Comparison of ENCODE assay signal across 32 mouse cellular contexts in the genomic region with DNA sequence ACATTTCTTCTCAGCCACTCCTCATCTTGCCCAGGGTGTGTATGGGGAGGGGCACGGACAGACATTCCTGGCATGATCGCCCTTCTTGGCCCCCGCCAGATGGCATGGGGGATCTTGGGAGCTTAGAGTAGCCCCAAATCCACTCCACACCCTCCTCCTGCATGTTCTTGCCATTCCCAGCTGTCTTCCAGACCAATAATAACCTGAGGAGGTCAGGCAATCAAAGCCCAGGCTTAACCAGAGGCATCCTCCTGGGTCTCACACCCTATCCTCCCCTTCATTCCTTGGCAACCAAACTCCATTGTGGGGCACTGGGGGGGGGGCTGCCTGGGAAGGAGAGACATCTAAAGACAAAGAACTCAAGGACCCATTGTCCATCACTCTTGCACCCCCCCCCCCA. TPM values are rescaled to one million over a fixed set of nuclear protein-coding genes. Genes with fewer than 3 reads are reported as not detected.
DNase-seq lines count a peak whose midpoint lies in the region; ATAC-seq and TF ChIP-seq lines count a peak whose summit lies in the region.
"Had no signal": no experiment of that assay in that cellular context is flagged by ENCODE, and none has a peak within 500 bp of the region (broad histone marks: within the 10 kb centered on the region; RNA-seq: fewer than 3 reads in every experiment).

No protein-coding gene starts in this region.

- no peak overlapping the region for H3K4me3 ChIP-seq in heart, embryonic 10.5 days
- H3K4me3 ChIP-seq in heart, embryonic 12.5 days, result no peak overlapping the region
- no peak overlapping the region for H3K4me3 ChIP-seq in midbrain, embryonic 11.5 days (ENCODE audit: low read depth, low read length)
- H3K4me3 ChIP-seq in midbrain, embryonic 15.5 days, result no peak overlapping the region
- H3K4me3 ChIP-seq in limb, embryonic 13.5 days, result no peak overlapping the region
- no peak overlapping the region for H3K4me3 ChIP-seq in myocyte
- no peak overlapping the region for H3K4me3 ChIP-seq in forebrain, embryonic 12.5 days (replicated peaks)
- H3K4me3 ChIP-seq: erythroblast, embryonic 14.5 days; forebrain, embryonic 13.5 days; heart, embryonic 15.5 days; hindbrain, embryonic 10.5 days; hindbrain, embryonic 13.5 days had no signal

- no peaks in the 10 kb centered on the region for H3K4me1 ChIP-seq in heart, embryonic 10.5 days
- H3K4me1 ChIP-seq in heart, embryonic 12.5 days (replicated peaks), result no peaks in the 10 kb centered on the region
- no peaks in the 10 kb centered on the region for H3K4me1 ChIP-seq in midbrain, embryonic 11.5 days (ENCODE audit: control insufficient read depth, insufficient read depth, low read length)
- no peaks in the 10 kb centered on the region for H3K4me1 ChIP-seq in midbrain, embryonic 15.5 days
- no peaks in the 10 kb centered on the region; the same call in 1 of the 2 replicates for H3K4me1 ChIP-seq in limb, embryonic 13.5 days
- peaks cover 6% of the 10 kb centered on the region; the same call in 1 of the 2 replicates for H3K4me1 ChIP-seq in forebrain, embryonic 12.5 days
- H3K4me1 ChIP-seq: forebrain, embryonic 13.5 days; heart, embryonic 15.5 days; hindbrain, embryonic 13.5 days had no signal

- H3K36me3 ChIP-seq in heart, embryonic 10.5 days, result no peaks in the 10 kb centered on the region
- no peaks in the 10 kb centered on the region for H3K36me3 ChIP-seq in heart, embryonic 12.5 days
- H3K36me3 ChIP-seq in midbrain, embryonic 11.5 days (ENCODE audit: control insufficient read depth, insufficient read depth, low read length), result no peaks in the 10 kb centered on the region
- H3K36me3 ChIP-seq in midbrain, embryonic 15.5 days (replicated peaks), result no peaks in the 10 kb centered on the region
- no peaks in the 10 kb centered on the region for H3K36me3 ChIP-seq in limb, embryonic 13.5 days
- H3K36me3 ChIP-seq in myocyte (ENCODE audit: control insufficient read depth, insufficient read depth), result no peaks in the 10 kb centered on the region
- H3K36me3 ChIP-seq in forebrain, embryonic 12.5 days (replicated peaks), result no peaks in the 10 kb centered on the region
- H3K36me3 ChIP-seq: heart, embryonic 15.5 days; hindbrain, embryonic 10.5 days; hindbrain, embryonic 13.5 days had no signal

- no peak overlapping the region for H3K9ac ChIP-seq in heart, embryonic 12.5 days
- H3K9ac ChIP-seq in midbrain, embryonic 11.5 days (ENCODE audit: low read length), result no peak overlapping the region
- H3K9ac ChIP-seq in midbrain, embryonic 15.5 days, result no peak overlapping the region
- no peak overlapping the region for H3K9ac ChIP-seq in limb, embryonic 13.5 days
- H3K9ac ChIP-seq in forebrain, embryonic 12.5 days, result no peak overlapping the region
- H3K9ac ChIP-seq: forebrain, embryonic 13.5 days; heart, embryonic 15.5 days; hindbrain, embryonic 13.5 days had no signal

- no peak for TF ChIP-seq POLR2A in myocyte (IDR thresholded peaks at IDR 0.05; ENCODE audit: insufficient read length, low read depth)

- H3K27ac ChIP-seq in heart, embryonic 10.5 days, result 0 out of 2 replicates have a peak overlapping the region, but pooled peaks have one; percentile 4
- H3K27ac ChIP-seq in heart, embryonic 12.5 days (ENCODE audit: poor library complexity, severe bottlenecking), result no peak overlapping the region
- no peak overlapping the region for H3K27ac ChIP-seq in midbrain, embryonic 11.5 days (ENCODE audit: low read depth, low read length)
- no peak overlapping the region for H3K27ac ChIP-seq in midbrain, embryonic 15.5 days
- no peak overlapping the region for H3K27ac ChIP-seq in limb, embryonic 13.5 days
- H3K27ac ChIP-seq in forebrain, embryonic 12.5 days, result no peak overlapping the region
- H3K27ac ChIP-seq: forebrain, embryonic 13.5 days; heart, embryonic 15.5 days; hindbrain, embryonic 10.5 days; hindbrain, embryonic 13.5 days had no signal

- no peak overlapping the region for H3ac ChIP-seq in myocyte (ENCODE audit: control insufficient read depth, insufficient read length)

- ATAC-seq in heart, embryonic 12.5 days (ENCODE audit: insufficient number of reproducible peaks, low FRiP score), result no peak
- ATAC-seq in midbrain, embryonic 11.5 days (ENCODE audit: low FRiP score), result no peak
- ATAC-seq in midbrain, embryonic 15.5 days (replicated peaks), result no peak
- ATAC-seq in limb, embryonic 13.5 days (ENCODE audit: low FRiP score, low read depth), result peak; percentile 73
- no peak for ATAC-seq in forebrain, embryonic 12.5 days (ENCODE audit: low FRiP score)
- ATAC-seq: activated CD4-positive, CD25-positive, alpha-beta regulatory T cell, adult 4 months; CD4-positive, CD25-positive, alpha-beta regulatory T cell, adult 4 months; forebrain, embryonic 13.5 days; forebrain, embryonic 16.5 days; hindbrain, embryonic 16.5 days had no signal

- H3K27me3 ChIP-seq in heart, embryonic 10.5 days (ENCODE audit: insufficient read depth, poor library complexity, severe bottlenecking), result peaks cover 5% of the 10 kb centered on the region
- 0 out of 2 replicates have a peak, but pooled peaks cover 2% of the 10 kb centered on the region for H3K27me3 ChIP-seq in heart, embryonic 12.5 days (replicated peaks)
- no peaks in the 10 kb centered on the region; the same call in 1 of the 2 replicates for H3K27me3 ChIP-seq in midbrain, embryonic 11.5 days (ENCODE audit: control insufficient read depth, insufficient read depth, low read length)
- no peaks in the 10 kb centered on the region for H3K27me3 ChIP-seq in midbrain, embryonic 15.5 days (replicated peaks)
- no peaks in the 10 kb centered on the region for H3K27me3 ChIP-seq in limb, embryonic 13.5 days
- H3K27me3 ChIP-seq in myocyte (ENCODE audit: control insufficient read depth, insufficient read depth, insufficient read length), result peaks cover 3% of the 10 kb centered on the region
- no peaks in the 10 kb centered on the region for H3K27me3 ChIP-seq in forebrain, embryonic 12.5 days
- H3K27me3 ChIP-seq: forebrain, embryonic 13.5 days; hindbrain, embryonic 13.5 days had no signal

- WGBS in heart, embryonic 10.5 days, result 86% methylated on average over 3 of the region's 3 CpGs
- WGBS in heart, embryonic 12.5 days, result 90% methylated on average over 3 of the region's 3 CpGs
- 81% methylated on average over 3 of the region's 3 CpGs for WGBS in midbrain, embryonic 11.5 days
- 86% methylated on average over 3 of the region's 3 CpGs for WGBS in midbrain, embryonic 15.5 days
- WGBS in limb, embryonic 13.5 days, result 89% methylated on average over 3 of the region's 3 CpGs
- WGBS in forebrain, embryonic 12.5 days, result 92% methylated on average over 3 of the region's 3 CpGs

- H3K4me2 ChIP-seq in heart, embryonic 12.5 days, result no peak overlapping the region
- H3K4me2 ChIP-seq in midbrain, embryonic 11.5 days, result no peak overlapping the region
- H3K4me2 ChIP-seq in midbrain, embryonic 15.5 days, result no peak overlapping the region
- H3K4me2 ChIP-seq in limb, embryonic 13.5 days (replicated peaks), result no peak overlapping the region
- H3K4me2 ChIP-seq in myocyte (ENCODE audit: low read depth), result peak overlapping the region; percentile 57
- H3K4me2 ChIP-seq in forebrain, embryonic 12.5 days, result no peak overlapping the region
- H3K4me2 ChIP-seq: forebrain, embryonic 13.5 days; heart, embryonic 15.5 days; hindbrain, embryonic 13.5 days had no signal

- DNase-seq in heart, embryonic 10.5 days (ENCODE audit: low spot score), result no peak
- peak; percentile 82 for DNase-seq in midbrain, embryonic 11.5 days (ENCODE audit: low spot score, missing footprints)
- DNase-seq in gastrocnemius, postnatal 4 days (ENCODE audit: low spot score in 2 of 2), result no peak
- DNase-seq: adrenal gland, adult 8-10 months; adrenal gland, postnatal 25 days; cerebellum, adult 11-12 months; cerebellum, adult 8-10 months; cerebellum, postnatal 36 days; embryo, embryonic 11 days; gastrocnemius, postnatal 10 days; gastrocnemius, postnatal 36 days; heart, adult 18-20 months; heart, postnatal 10 days; heart, postnatal 36 days had no signal

- H3K79me2 ChIP-seq in myocyte (ENCODE audit: control insufficient read depth, insufficient read depth), result no peaks in the 10 kb centered on the region

- no peaks in the 10 kb centered on the region for H3K9me3 ChIP-seq in heart, embryonic 10.5 days
- no peaks in the 10 kb centered on the region for H3K9me3 ChIP-seq in heart, embryonic 12.5 days (replicated peaks)
- H3K9me3 ChIP-seq in midbrain, embryonic 11.5 days (ENCODE audit: control insufficient read depth, low read length), result no peaks in the 10 kb centered on the region
- H3K9me3 ChIP-seq in midbrain, embryonic 15.5 days, result no peaks in the 10 kb centered on the region
- H3K9me3 ChIP-seq in limb, embryonic 13.5 days, result no peaks in the 10 kb centered on the region
- no peaks in the 10 kb centered on the region for H3K9me3 ChIP-seq in forebrain, embryonic 12.5 days
- H3K9me3 ChIP-seq: forebrain, embryonic 13.5 days; heart, embryonic 15.5 days; hindbrain, embryonic 10.5 days; hindbrain, embryonic 13.5 days had no signal

RNA-seq across cellular contexts. Expression of a gene that starts 21.6 kb away (rescaled TPM):
- polyA plus RNA-seq in heart, embryonic 10.5 days (2016; fragmentation: Nextera tagmentation; extraction: Ambion mirVana), result 0.87 and 1.1 TPM in 2 replicates
- polyA plus RNA-seq in heart, embryonic 12.5 days (2016; fragmentation: Nextera tagmentation; extraction: Ambion mirVana), result 1.2 and 1.3 TPM in 2 replicates
- polyA plus RNA-seq in midbrain, embryonic 11.5 days (2014; fragmentation: Nextera tagmentation; extraction: Ambion mirVana), result 1.8 and 2.2 TPM in 2 replicates
- polyA plus RNA-seq in midbrain, embryonic 15.5 days (2015; fragmentation: Nextera tagmentation; extraction: Ambion mirVana), result 1.5 and 3.3 TPM in 2 replicates
- 11.6 and 12.1 TPM in 2 replicates for polyA plus RNA-seq in limb, embryonic 13.5 days (2015; fragmentation: Nextera tagmentation; extraction: Ambion mirVana)
- 32.9 TPM for polyA plus RNA-seq in myocyte (2012; fragmentation: generic; extraction: Trizol)
- total RNA-seq in gastrocnemius, postnatal 4 days (2021), result 10 to 100 TPM in 1 of 2 experiments, 1 to 10 TPM in 1; 9.7 to 12.8 TPM
- polyA plus RNA-seq in forebrain, embryonic 12.5 days (2016; fragmentation: Nextera tagmentation; extraction: Ambion mirVana), result 1.9 and 2.5 TPM in 2 replicates
- total RNA-seq: MEL had no signal
- polyA plus RNA-seq: activated CD4-positive, CD25-positive, alpha-beta regulatory T cell, adult 4 months; erythroblast, embryonic 14.5 days had no signal

RNA-seq across cellular contexts. Expression of a gene that starts 32.8 kb away (rescaled TPM):
- 0.33 and 0.43 TPM in 2 replicates for polyA plus RNA-seq in heart, embryonic 10.5 days (2016; fragmentation: Nextera tagmentation; extraction: Ambion mirVana)
- polyA plus RNA-seq in heart, embryonic 12.5 days (2016; fragmentation: Nextera tagmentation; extraction: Ambion mirVana), result 0.39 and 0.54 TPM in 2 replicates
- polyA plus RNA-seq in midbrain, embryonic 11.5 days (2014; fragmentation: Nextera tagmentation; extraction: Ambion mirVana), result 0.12 and 0.22 TPM in 2 replicates
- polyA plus RNA-seq in midbrain, embryonic 15.5 days (2015; fragmentation: Nextera tagmentation; extraction: Ambion mirVana), result 0.13 and 0.19 TPM in 2 replicates
- 89.8 and 93.2 TPM in 2 replicates for polyA plus RNA-seq in limb, embryonic 13.5 days (2015; fragmentation: Nextera tagmentation; extraction: Ambion mirVana)
- polyA plus RNA-seq in myocyte (2012; fragmentation: generic; extraction: Trizol), result 1,516 TPM
- total RNA-seq in gastrocnemius, postnatal 4 days (2021), result 10 to 100 TPM; 64.5 to 81.3 TPM
- 0.15 and 0.34 TPM in 2 replicates for polyA plus RNA-seq in forebrain, embryonic 12.5 days (2016; fragmentation: Nextera tagmentation; extraction: Ambion mirVana)
- total RNA-seq: adrenal gland, postnatal 25 days; heart, adult 18-20 months; heart, postnatal 36 days; MEL had no signal
- polyA plus RNA-seq: activated CD4-positive, CD25-positive, alpha-beta regulatory T cell, adult 4 months; CD4-positive, CD25-positive, alpha-beta regulatory T cell, adult 4 months; erythroblast, embryonic 14.5 days; forebrain, embryonic 13.5 days; forebrain, embryonic 16.5 days; intestine, embryonic 14.5 days had no signal

RNA-seq across cellular contexts. Expression of a gene that starts 49.4 kb away (rescaled TPM):
- 1.1 and 2.0 TPM in 2 replicates for polyA plus RNA-seq in heart, embryonic 10.5 days (2016; fragmentation: Nextera tagmentation; extraction: Ambion mirVana)
- 0.32 and 0.49 TPM in 2 replicates for polyA plus RNA-seq in heart, embryonic 12.5 days (2016; fragmentation: Nextera tagmentation; extraction: Ambion mirVana)
- not detected in 2 replicates for polyA plus RNA-seq in midbrain, embryonic 11.5 days (2014; fragmentation: Nextera tagmentation; extraction: Ambion mirVana)
- 0.09 and 0.10 TPM in 2 replicates for polyA plus RNA-seq in midbrain, embryonic 15.5 days (2015; fragmentation: Nextera tagmentation; extraction: Ambion mirVana)
- polyA plus RNA-seq in limb, embryonic 13.5 days (2015; fragmentation: Nextera tagmentation; extraction: Ambion mirVana), result 0.17 and 0.26 TPM in 2 replicates
- polyA plus RNA-seq in myocyte (2012; fragmentation: generic; extraction: Trizol), result 0.08 TPM
- under 1 TPM; 0.16 to 0.27 TPM for total RNA-seq in gastrocnemius, postnatal 4 days (2021)
- polyA plus RNA-seq in forebrain, embryonic 12.5 days (2016; fragmentation: Nextera tagmentation; extraction: Ambion mirVana), result not detected in 2 replicates
- total RNA-seq: adrenal gland, postnatal 25 days; gastrocnemius, adult 18-20 months; gastrocnemius, postnatal 36 days; heart, adult 18-20 months; heart, postnatal 10 days; heart, postnatal 36 days; MEL had no signal
- polyA plus RNA-seq: activated CD4-positive, CD25-positive, alpha-beta regulatory T cell, adult 4 months; CD4-positive, CD25-positive, alpha-beta regulatory T cell, adult 4 months; embryonic facial prominence, embryonic 11.5 days; erythroblast, embryonic 14.5 days; forebrain, embryonic 16.5 days; hindbrain, embryonic 10.5 days; intestine, embryonic 14.5 days had no signal

Comparison
In these comparisons a context has a peak if more than half of its experiments do, and no peak if none do; other contexts are left out.
1. RNA of a gene that starts 32.8 kb away (polyA plus RNA-seq): 1,516 TPM in myocyte (single experiment) and 89.8 to 93.2 TPM in limb, embryonic 13.5 days; 0.39 to 0.54 TPM in heart, embryonic 12.5 days, 0.33 to 0.43 TPM in heart, embryonic 10.5 days, 0.15 to 0.34 TPM in forebrain, embryonic 12.5 days, 0.13 to 0.19 TPM in midbrain, embryonic 15.5 days and 0.12 to 0.22 TPM in midbrain, embryonic 11.5 days; every median in the first group is over 10 times any median in the second.